In genomic region chr15:82969206-82969721, GRCm38 (mm10) we compare ENCODE assay signal across 7 mouse cellular contexts. TPM values are rescaled to one million over a fixed set of nuclear protein-coding genes. Genes with fewer than 3 reads are reported as not detected.
DNase-seq lines count a peak whose midpoint lies in the region; ATAC-seq lines count a peak whose summit lies in the region.

No protein-coding gene starts in this region.

- H3K27ac ChIP-seq in limb, embryonic 10.5 days, result peak overlapping the region; percentile 81
- H3K27ac ChIP-seq in neural tube, embryonic 15.5 days (replicated peaks), result peak overlapping the region; percentile 57

- ATAC-seq in neural tube, embryonic 15.5 days (ENCODE audit: low FRiP score), result no peak

- peak; percentile 20 for DNase-seq in ovary, adult 18-20 months (ENCODE audit: low spot score)
- DNase-seq in ovary, postnatal 36 days (ENCODE audit: low spot score), result no peak
- DNase-seq in fibroblast of lung, adult 2 months (ENCODE audit: low read depth), result peak; percentile 76
- no peak for DNase-seq in limb, embryonic 10.5 days (ENCODE audit: low spot score)
- no peak for DNase-seq in right cerebral cortex, postnatal 4 days
- no peak for DNase-seq in lung, postnatal 14 days

- H3K36me3 ChIP-seq in limb, embryonic 10.5 days, result no peaks in the 10 kb centered on the region
- H3K36me3 ChIP-seq in neural tube, embryonic 15.5 days, result no peaks in the 10 kb centered on the region

- peaks cover 35% of the 10 kb centered on the region for H3K4me1 ChIP-seq in limb, embryonic 10.5 days
- H3K4me1 ChIP-seq in neural tube, embryonic 15.5 days, result peaks cover 40% of the 10 kb centered on the region

- WGBS in limb, embryonic 10.5 days, result 25% methylated on average over 6 of the region's 6 CpGs
- WGBS in neural tube, embryonic 15.5 days, result 29% methylated on average over 6 of the region's 6 CpGs

- peaks cover 60% of the 10 kb centered on the region for H3K27me3 ChIP-seq in limb, embryonic 10.5 days (ENCODE audit: low read depth, poor library complexity, severe bottlenecking)
- H3K27me3 ChIP-seq in neural tube, embryonic 15.5 days (replicated peaks), result peaks cover 24% of the 10 kb centered on the region

- H3K4me2 ChIP-seq in neural tube, embryonic 15.5 days, result peak overlapping the region; percentile 49; the same call in 1 of the 2 replicates

- no peaks in the 10 kb centered on the region for H3K9me3 ChIP-seq in limb, embryonic 10.5 days (replicated peaks)
- no peaks in the 10 kb centered on the region for H3K9me3 ChIP-seq in neural tube, embryonic 15.5 days (replicated peaks)

- H3K9ac ChIP-seq in neural tube, embryonic 15.5 days (replicated peaks), result 0 out of 2 replicates have a peak overlapping the region, but pooled peaks have one; percentile 3

- peak overlapping the region; percentile 46; the same call in 1 of the 2 replicates for H3K4me3 ChIP-seq in limb, embryonic 10.5 days
- no peak overlapping the region for H3K4me3 ChIP-seq in neural tube, embryonic 15.5 days (replicated peaks)

RNA-seq across cellular contexts. Expression of gene Tcf20, which starts 18.4 kb away (rescaled TPM):
- 8.1 and 8.3 TPM in 2 replicates for polyA plus RNA-seq in limb, embryonic 10.5 days (2016; fragmentation: Nextera tagmentation; extraction: Ambion mirVana)
- 11.2 and 11.5 TPM in 2 replicates for polyA plus RNA-seq in neural tube, embryonic 15.5 days (2015; fragmentation: Nextera tagmentation; extraction: Ambion mirVana)

Comparison
In these comparisons a context has a peak if more than half of its experiments do, and no peak if none do; other contexts are left out.
1. DNase-seq: peak in ovary, adult 18-20 months (single experiment) and fibroblast of lung, adult 2 months (single experiment); none in ovary, postnatal 36 days (single experiment), limb, embryonic 10.5 days (single experiment), right cerebral cortex, postnatal 4 days (single experiment) and lung, postnatal 14 days (single experiment).